Mouse (Mus musculus): ENCODE results near the gene Atp6v1b1.

DNA sequence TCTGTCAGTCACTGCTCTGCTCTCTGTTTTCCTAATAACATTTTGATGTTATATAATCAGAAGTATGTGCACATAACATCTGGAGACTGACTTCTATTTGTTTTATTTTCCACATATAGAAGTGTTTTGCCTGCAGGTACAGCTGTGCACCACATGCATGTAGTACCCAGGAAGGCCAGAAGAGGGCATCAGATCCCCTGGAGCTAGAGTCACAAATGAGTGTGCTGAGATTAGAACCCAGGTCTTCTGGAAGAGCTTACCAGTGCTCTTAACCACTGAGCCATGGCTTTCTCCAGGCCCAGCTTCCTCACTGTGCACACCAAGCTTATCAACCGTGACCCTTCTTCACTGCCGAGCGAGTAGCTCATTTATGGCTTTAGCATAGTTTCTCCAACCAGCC lies 14.3 kb upstream of the Atp6v1b1 start:
- TF ChIP-seq CTCF (IDR thresholded peaks at IDR 0.05; ENCODE audit: control insufficient read depth, insufficient read depth, low read length) = peak; percentile 51; the same call in 1 of the 2 replicates
- TF ChIP-seq POLR2A (IDR thresholded peaks at IDR 0.05; ENCODE audit: borderline replicate concordance, control insufficient read depth, low read depth, low read length) = no peak

All from bone marrow, adult 2 months (tissue).